Mouse (Mus musculus) cerebellum, adult 9-10 months (tissue): ENCODE measurements around the gene Rsrc1.
A peak's percentile ranks its signal among the peaks of the same experiment; 100 is the strongest.
"Not testable (repeated sequence)": the region's sequence is repeated elsewhere in the genome, so short reads cannot be mapped to it uniquely, and the experiment has no call there.

Experiments
- DNase-seq: peaks from one replicate; pipeline ENCODE4 v3.0.0; 2022

Rsrc1 gene

GRCm38 (mm10) chr3:66985539-66986286 lies 4.5 kb downstream of the Rsrc1 start:
- peak; percentile 74 for DNase-seq

GRCm38 (mm10) chr3:66986287-66986560 lies 5.0 kb downstream of the Rsrc1 start:
- DNase-seq: no peak

GRCm38 (mm10) chr3:66996820-66997219 lies 15.6 kb downstream of the Rsrc1 start:
- no peak for DNase-seq

GRCm38 (mm10) chr3:67036387-67037062 lies 55.3 kb downstream of the Rsrc1 start:
- no peak for DNase-seq

DNA sequence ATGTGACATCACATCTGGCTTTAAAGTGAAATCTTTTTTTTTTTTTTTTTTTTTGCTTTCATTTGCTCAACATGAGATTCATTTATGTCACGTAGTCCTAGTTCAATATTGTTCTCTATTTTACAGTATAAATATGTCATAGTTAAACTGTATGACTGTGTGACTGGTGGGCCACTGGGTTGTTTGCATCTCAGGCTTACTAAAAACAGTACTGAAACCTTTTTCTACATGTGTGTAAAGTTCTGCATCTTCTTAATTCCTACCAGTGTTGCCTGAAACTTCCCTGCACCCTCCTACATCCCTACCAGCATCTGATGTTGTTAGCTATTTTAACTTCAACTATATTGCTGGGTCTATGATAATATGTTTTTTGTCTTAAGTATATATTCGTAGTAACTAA lies 78.6 kb downstream of the Rsrc1 start:
- DNase-seq: no peak

DNA sequence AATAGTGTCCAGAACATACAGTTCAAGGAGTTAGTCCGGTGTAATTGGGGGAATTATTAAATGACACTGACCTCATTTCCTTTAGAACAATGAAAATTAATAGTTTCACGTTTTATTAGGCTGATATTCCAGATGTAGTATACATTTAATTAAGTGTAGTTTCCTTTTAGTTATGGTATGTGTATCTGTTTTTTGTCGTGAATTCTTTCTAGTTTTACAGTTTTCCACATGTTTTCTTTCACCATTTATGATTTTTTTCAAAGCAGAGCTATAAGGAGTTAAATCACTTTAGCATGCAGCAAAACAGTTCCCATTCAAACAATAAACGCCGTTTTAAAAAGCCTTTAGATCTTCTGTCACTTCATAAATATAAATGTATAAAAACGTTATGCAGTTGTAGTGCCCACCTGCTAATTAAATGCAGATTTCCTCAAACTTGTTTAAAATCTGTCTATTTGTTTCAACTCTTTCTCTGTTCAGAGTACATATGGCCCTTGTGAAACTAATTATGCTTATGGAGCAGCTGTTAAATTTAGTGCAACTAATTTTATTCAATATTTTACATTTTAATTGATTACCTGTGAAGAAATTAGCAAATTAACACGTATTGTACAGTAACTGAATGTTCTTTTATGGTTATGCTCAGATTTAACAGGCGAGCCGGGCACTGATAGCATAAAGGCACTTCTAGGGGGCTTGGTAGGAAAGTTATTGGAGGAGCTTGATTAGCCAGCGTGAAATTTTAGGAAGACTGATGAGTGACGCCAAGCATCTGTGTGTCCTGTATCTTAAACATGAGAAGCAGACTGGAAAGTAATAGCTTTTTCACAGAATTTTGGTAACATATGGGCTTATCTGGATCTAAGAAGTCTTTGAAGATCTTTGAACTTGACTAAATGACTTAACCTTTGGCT lies 89.6 kb downstream of the Rsrc1 start:
- DNase-seq: no peak

DNA sequence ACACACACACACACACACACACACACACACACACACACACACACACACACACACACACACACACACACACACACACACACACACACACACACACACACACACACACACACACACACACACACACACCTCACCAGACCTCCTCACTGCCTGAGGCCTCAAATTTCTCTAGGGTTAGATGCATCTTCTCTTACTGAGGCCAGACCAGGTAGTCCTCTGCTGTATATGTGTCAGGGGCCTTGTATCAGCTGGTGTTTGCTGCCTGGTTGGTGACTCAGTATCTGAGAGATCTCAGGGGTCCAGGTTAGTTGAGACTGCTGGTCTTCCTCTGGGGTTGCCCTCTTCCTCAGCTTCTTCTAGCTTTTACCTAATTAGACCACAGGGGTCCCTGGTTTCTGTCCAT lies 92.5 kb downstream of the Rsrc1 start:
- not testable (repeated sequence) for DNase-seq

DNA sequence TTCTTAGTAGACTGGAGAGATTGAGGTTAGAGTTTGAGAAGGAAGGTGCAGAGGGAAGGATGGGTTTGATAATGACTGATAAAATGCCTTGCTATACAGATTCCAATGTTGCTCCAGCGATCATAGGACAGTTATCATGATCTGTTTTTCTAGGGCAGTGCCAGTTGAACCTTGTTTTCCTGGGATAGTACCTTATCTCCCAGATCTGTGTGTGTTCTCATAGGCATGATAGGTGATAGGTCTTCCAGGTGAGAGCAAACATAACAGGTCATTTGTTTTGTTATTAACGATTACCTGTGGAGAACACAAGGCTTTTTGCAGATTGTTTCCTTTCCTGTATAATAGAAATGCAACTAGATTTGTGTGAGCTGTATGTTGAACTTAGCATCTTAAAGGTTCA lies 94.3 kb downstream of the Rsrc1 start:
- DNase-seq: no peak

DNA sequence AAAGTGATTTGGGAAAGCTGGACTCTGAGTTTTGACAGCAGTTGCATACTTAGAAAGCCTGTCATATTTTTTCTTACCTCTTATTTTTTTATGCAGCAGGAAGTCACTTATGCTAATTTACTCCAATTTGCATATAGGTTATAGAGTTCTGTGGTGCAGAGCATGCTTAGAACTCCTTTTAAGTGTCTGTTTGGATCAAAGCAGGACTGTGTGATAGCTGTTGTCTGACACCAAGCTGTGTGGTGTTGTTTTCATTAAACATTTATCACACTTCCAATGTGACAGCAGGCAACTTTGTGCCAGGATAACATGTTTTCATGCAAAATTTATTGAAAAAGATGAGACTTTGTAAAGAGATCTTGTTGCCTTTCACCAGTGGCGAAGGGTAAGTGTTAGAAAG lies 103.6 kb downstream of the Rsrc1 start:
- DNase-seq: no peak

GRCm38 (mm10) chr3:67108428-67108827 lies 127.2 kb downstream of the Rsrc1 start:
- no peak for DNase-seq

DNA sequence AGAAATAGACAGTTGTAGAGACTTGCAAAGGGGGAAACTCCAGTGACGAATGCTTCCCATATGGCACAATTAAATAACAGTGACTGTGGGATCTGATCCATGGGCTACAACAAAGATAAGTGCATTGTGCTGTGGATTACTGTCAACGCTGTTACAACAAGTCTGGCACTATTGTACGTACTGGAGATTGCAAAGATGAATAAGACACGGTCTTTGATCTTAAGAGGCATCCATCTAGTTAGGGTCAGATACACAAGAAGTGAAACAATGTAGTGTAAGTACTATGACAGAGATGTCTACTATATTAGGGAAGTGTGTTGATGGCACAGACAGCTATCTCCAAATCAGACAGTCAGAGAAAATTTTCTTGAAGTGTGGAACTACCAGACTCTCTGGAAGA lies 135.1 kb downstream of the Rsrc1 start:
- no peak for DNase-seq

DNA sequence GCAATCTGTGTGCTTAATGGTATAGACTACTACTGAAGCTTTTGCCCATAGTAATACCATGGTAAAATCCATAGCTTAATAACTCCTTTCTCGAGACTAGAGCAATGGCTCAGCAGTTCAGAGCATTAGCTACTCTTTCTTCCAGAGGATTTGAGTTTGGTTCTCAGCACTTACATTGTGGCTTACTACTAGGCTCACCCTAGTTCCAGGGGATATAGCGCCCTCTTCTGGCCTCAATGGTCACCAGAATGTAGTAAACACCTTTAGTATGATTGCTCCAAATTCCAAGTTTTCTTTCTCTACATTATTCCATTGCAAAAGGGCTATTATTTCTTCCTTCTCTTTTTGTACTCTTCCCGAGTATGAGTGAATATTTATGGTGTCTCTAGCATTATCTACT lies 151.3 kb downstream of the Rsrc1 start:
- DNase-seq: no peak

DNA sequence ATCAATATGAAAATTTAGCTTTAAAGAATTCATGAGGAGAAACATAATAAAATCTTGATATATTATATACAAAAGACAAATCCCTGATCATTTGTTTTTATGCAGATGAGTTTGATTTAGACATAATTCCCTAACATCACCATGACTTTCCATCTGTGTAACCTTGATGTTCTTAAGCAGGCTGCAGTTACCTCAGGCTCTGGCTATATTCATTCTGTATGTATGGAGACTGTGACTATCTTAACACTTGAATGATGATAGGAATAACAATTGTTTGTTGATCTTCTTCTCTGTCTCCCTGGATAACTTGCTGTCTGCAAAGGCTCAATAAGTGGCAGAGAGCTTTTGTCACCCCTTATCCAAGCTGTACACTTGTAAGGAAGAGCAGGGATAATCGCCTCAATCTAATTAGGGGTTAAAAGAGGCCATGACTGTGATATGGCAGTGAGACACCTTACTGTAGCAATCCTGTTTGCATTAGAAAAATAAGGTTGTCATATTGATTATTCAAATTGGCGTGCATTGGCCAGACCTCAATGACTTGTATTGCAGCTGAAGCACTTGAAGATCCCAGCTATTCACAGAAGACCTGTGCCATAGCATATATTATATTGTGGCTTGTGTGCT lies 154.7 kb downstream of the Rsrc1 start:
- DNase-seq: no peak

- no peak for DNase-seq
Observed at GRCm38 (mm10) chr3:67144952-67145351, 163.8 kb downstream of the Rsrc1 start.

- DNase-seq: no peak
Observed at GRCm38 (mm10) chr3:67146280-67146679, 165.1 kb downstream of the Rsrc1 start.

- no peak for DNase-seq
Observed at GRCm38 (mm10) chr3:67147246-67147645, 166.1 kb downstream of the Rsrc1 start.

- DNase-seq: peak; percentile 5
Observed at GRCm38 (mm10) chr3:67197179-67197578, 216.0 kb downstream of the Rsrc1 start.

DNA sequence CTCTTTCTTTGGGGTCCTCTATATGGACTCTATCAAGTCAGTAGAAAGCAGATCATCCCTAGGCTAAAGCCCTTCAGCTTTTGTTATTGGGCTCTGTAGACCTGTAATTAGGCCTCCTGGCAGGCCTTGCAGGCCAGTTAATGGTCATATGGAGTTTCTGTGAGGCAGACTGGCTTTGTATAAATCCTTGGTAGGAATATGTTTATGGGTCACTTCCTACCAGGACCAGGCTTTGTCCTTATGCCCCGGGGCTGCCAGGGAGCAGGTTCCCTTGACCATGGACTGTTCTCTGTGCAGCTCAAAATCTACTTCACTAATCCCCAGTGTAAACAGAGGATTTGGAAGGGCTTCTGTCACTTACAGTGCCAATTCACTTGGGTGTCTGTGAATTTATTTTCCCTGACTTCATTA lies 231.9 kb downstream of the Rsrc1 start:
- DNase-seq: no peak

DNA sequence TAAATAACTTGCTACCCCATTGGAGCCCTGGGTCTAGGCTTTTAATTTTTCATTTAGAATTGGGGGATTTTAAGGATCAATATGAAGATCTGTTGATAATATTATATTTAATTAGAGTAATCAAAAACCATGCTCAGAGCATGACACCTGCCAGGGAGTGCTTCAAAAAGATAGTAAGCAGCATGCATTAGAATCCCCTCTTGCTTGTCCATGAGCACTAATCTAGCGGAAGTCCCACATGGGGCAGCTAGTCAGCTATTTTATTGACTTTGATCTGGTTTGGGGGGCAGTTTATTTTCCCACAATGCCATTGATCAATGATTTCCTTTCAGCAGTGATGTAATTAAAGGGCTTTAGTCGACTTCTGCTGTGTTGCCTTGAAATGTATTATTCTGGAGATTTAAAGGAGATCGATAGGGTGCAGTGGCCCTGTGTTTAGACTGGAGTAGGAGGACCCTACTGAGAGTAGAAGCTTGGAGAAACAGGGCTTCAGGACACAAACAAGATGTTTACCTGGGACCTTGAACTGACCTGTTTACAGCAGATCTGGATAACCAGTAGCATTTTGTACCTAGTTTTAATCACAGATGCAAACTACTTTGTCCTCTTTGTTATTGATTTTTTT lies 251.5 kb downstream of the Rsrc1 start:
- DNase-seq: no peak

- DNase-seq: not testable (repeated sequence)
Observed at GRCm38 (mm10) chr3:67242451-67242850, 261.3 kb downstream of the Rsrc1 start.

DNA sequence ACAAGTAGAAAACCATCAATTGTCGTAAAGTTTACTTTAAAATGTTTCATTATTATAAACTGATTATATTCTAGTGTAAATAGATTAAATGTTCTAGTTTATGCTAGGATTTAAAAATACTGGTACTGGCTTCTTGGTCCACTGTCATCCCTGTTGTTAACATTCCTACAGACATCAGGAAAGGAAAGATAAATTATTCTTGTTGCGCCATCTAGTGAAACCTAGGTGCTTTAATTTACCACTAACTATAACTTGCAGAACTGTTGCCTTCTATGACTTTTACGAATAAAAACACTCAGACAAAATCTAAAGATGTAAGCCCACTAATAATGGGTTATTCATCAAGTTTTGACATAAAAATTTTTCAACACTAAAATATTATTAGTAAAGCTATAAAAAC lies 286.3 kb downstream of the Rsrc1 start:
- DNase-seq: peak; percentile 28

- DNase-seq: no peak
Observed at GRCm38 (mm10) chr3:67279781-67280180, 298.6 kb downstream of the Rsrc1 start.

DNA sequence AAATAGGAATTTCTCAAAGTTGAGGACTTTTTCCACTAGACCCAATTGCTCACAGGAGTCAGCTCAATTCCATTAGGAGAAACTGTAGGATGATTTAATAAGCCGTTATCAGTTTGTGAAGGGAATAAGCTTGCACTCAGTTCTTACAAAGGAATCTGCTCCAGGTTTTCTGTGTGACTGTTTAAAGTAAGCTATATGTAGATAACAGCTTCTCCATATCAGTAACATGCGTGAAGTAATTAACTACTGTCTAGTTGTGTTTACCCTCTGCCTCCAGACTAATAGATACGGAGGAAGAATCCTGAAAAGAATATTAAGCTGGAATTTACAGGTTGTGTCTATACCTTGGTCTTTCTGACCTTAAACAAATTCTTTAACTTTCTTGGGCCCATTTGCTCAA lies 299.1 kb downstream of the Rsrc1 start:
- no peak for DNase-seq
